Mouse (Mus musculus): Measurements from ENCODE around the gene Atp8b2. TPM values are rescaled to one million over a fixed set of nuclear protein-coding genes. Genes with fewer than 3 reads are reported as not detected.

The Atp8b2 gene
- polyA plus RNA-seq (2015; fragmentation: Nextera tagmentation; extraction: Ambion mirVana) = 10.6 and 14.4 TPM in 2 replicates

- 0% methylated on average over 33 of the region's 35 CpGs for WGBS
- Histone ChIP-seq H3K4me1 (peaks cover 51% of the 10 kb centered on the region), H3K27ac (replicated peaks) (peak within 1 kb of the TSS; percentile 95), H3K36me3 (peaks cover 4% of the 10 kb centered on the region), H3K9me3 (no peaks in the 10 kb centered on the region), H3K9ac (replicated peaks) (peak within 1 kb of the TSS; percentile 80), H3K27me3 (no peaks in the 10 kb centered on the region), H3K4me2 (replicated peaks) (peak within 1 kb of the TSS; percentile 83), H3K4me3 (peak within 1 kb of the TSS; percentile 65)
- ATAC-seq (replicated peaks) = peak; percentile 60
Measured at GRCm38 (mm10) chr3:89963221-89963763, at the start of gene Atp8b2. Atp8b2 (minus strand) TSS chr3:89963508.

- no peaks in the 10 kb centered on the region for H3K4me1 ChIP-seq
- 91% methylated on average over 2 of the region's 2 CpGs for WGBS
- H3K36me3 ChIP-seq = peaks cover 96% of the 10 kb centered on the region
Measured at GRCm38 (mm10) chr3:90010291-90010690, 47.0 kb upstream of the Atp8b2 start.

GRCm38 (mm10) chr3:90004091-90004796, 40.9 kb upstream of the Atp8b2 start:
- Histone ChIP-seq H3K4me3 (no peak overlapping the region), H3K27ac (replicated peaks) (no peak overlapping the region), H3K36me3 (peaks cover 85% of the 10 kb centered on the region), H3K4me1 (peaks cover 5% of the 10 kb centered on the region), H3K4me2 (replicated peaks) (no peak overlapping the region), H3K9ac (replicated peaks) (no peak overlapping the region), H3K27me3 (no peaks in the 10 kb centered on the region), H3K9me3 (no peaks in the 10 kb centered on the region)
- ATAC-seq (replicated peaks) = no peak
- WGBS = 69% methylated on average over 3 of the region's 3 CpGs

More at GRCm38 (mm10) chr3:90010291-90010690, 47.0 kb upstream of the Atp8b2 start:
- Histone ChIP-seq H3K9ac (replicated peaks) (no peak overlapping the region), H3K4me2 (replicated peaks) (no peak overlapping the region), H3K4me3 (no peak overlapping the region), H3K9me3 (no peaks in the 10 kb centered on the region), H3K27ac (replicated peaks) (no peak overlapping the region), H3K27me3 (no peaks in the 10 kb centered on the region)
- ATAC-seq (replicated peaks) = no peak

- Histone ChIP-seq H3K4me2 (replicated peaks) (no peak overlapping the region; the same call in 1 of the 2 replicates), H3K9me3 (no peaks in the 10 kb centered on the region), H3K36me3 (peaks cover 54% of the 10 kb centered on the region), H3K27ac (replicated peaks) (no peak overlapping the region; the same call in 1 of the 2 replicates), H3K27me3 (no peaks in the 10 kb centered on the region), H3K4me1 (peaks cover 22% of the 10 kb centered on the region), H3K4me3 (no peak overlapping the region), H3K9ac (replicated peaks) (no peak overlapping the region)
- 90% methylated on average over 4 of the region's 4 CpGs for WGBS
- ATAC-seq (replicated peaks) = no peak
Measured at GRCm38 (mm10) chr3:89999830-90000229, 36.5 kb upstream of the Atp8b2 start.

GRCm38 (mm10) chr3:89999090-89999489, 35.8 kb upstream of the Atp8b2 start:
- ATAC-seq (replicated peaks) = peak; percentile 44; the same call in 1 of the 2 replicates
- H3K36me3 ChIP-seq = peaks cover 51% of the 10 kb centered on the region
- H3K9me3 ChIP-seq = no peaks in the 10 kb centered on the region
- peak overlapping the region; percentile 95 for H3K9ac ChIP-seq (replicated peaks)
- H3K27me3 ChIP-seq = no peaks in the 10 kb centered on the region
- H3K27ac ChIP-seq (replicated peaks) = peak overlapping the region; percentile 95
- H3K4me3 ChIP-seq = peak overlapping the region; percentile 88
- H3K4me1 ChIP-seq = peaks cover 22% of the 10 kb centered on the region
- H3K4me2 ChIP-seq (replicated peaks) = peak overlapping the region; percentile 88
- WGBS = 22% methylated on average over 8 of the region's 8 CpGs

GRCm38 (mm10) chr3:89998612-89999054, 35.3 kb upstream of the Atp8b2 start, which contains the start of gene Hax1:
Hax1 (minus strand) TSS chr3:89998780.
- under 1% methylated on average over 26 of the region's 26 CpGs for WGBS
- Histone ChIP-seq H3K4me1 (peaks cover 22% of the 10 kb centered on the region), H3K27ac (replicated peaks) (peak within 1 kb of the TSS; percentile 95), H3K9me3 (no peaks in the 10 kb centered on the region), H3K9ac (replicated peaks) (peak within 1 kb of the TSS; percentile 95), H3K27me3 (no peaks in the 10 kb centered on the region), H3K36me3 (peaks cover 48% of the 10 kb centered on the region), H3K4me2 (replicated peaks) (peak within 1 kb of the TSS; percentile 88), H3K4me3 (peak within 1 kb of the TSS; percentile 88)
- peak; percentile 95 for ATAC-seq (replicated peaks)

- Histone ChIP-seq H3K9me3 (no peaks in the 10 kb centered on the region), H3K4me2 (replicated peaks) (peak overlapping the region; percentile 88), H3K4me3 (peak overlapping the region; percentile 88), H3K4me1 (peaks cover 22% of the 10 kb centered on the region), H3K36me3 (peaks cover 42% of the 10 kb centered on the region), H3K27ac (replicated peaks) (peak overlapping the region; percentile 95), H3K9ac (replicated peaks) (peak overlapping the region; percentile 95), H3K27me3 (no peaks in the 10 kb centered on the region)
- peak; percentile 51 for ATAC-seq (replicated peaks)
- WGBS = 16% methylated on average over 23 of the region's 23 CpGs
Measured at GRCm38 (mm10) chr3:89997791-89998495, 34.6 kb upstream of the Atp8b2 start.

- ATAC-seq (replicated peaks) = no peak
- H3K4me3 ChIP-seq = no peak overlapping the region
- H3K9me3 ChIP-seq = no peaks in the 10 kb centered on the region
- H3K4me2 ChIP-seq (replicated peaks) = no peak overlapping the region
- no peaks in the 10 kb centered on the region for H3K27me3 ChIP-seq
- peaks cover 20% of the 10 kb centered on the region for H3K36me3 ChIP-seq
- H3K27ac ChIP-seq (replicated peaks) = no peak overlapping the region
- H3K9ac ChIP-seq (replicated peaks) = no peak overlapping the region
- H3K4me1 ChIP-seq = peaks cover 22% of the 10 kb centered on the region
- WGBS = 94% methylated on average over 5 of the region's 5 CpGs
Measured at GRCm38 (mm10) chr3:89994807-89995515, 31.7 kb upstream of the Atp8b2 start.

GRCm38 (mm10) chr3:89987822-89988221, 24.5 kb upstream of the Atp8b2 start:
- H3K4me2 ChIP-seq (replicated peaks) = no peak overlapping the region
- no peaks in the 10 kb centered on the region for H3K27me3 ChIP-seq
- H3K27ac ChIP-seq (replicated peaks) = no peak overlapping the region
- no peak for ATAC-seq (replicated peaks)
- no peak overlapping the region for H3K9ac ChIP-seq (replicated peaks)
- no peak overlapping the region for H3K4me3 ChIP-seq
- 91% methylated on average over 4 of the region's 4 CpGs for WGBS
- H3K9me3 ChIP-seq = no peaks in the 10 kb centered on the region
- H3K4me1 ChIP-seq = no peaks in the 10 kb centered on the region
- no peaks in the 10 kb centered on the region for H3K36me3 ChIP-seq

GRCm38 (mm10) chr3:89987211-89987610, 23.9 kb upstream of the Atp8b2 start:
- Histone ChIP-seq H3K9ac (replicated peaks) (no peak overlapping the region), H3K9me3 (no peaks in the 10 kb centered on the region), H3K4me1 (no peaks in the 10 kb centered on the region), H3K27me3 (no peaks in the 10 kb centered on the region), H3K27ac (replicated peaks) (no peak overlapping the region), H3K36me3 (no peaks in the 10 kb centered on the region), H3K4me3 (no peak overlapping the region), H3K4me2 (replicated peaks) (no peak overlapping the region)
- ATAC-seq (replicated peaks) = no peak
- WGBS = 50% methylated on average over 3 of the region's 3 CpGs

GRCm38 (mm10) chr3:89982426-89982825, 19.1 kb upstream of the Atp8b2 start:
- no peaks in the 10 kb centered on the region for H3K27me3 ChIP-seq
- no peak overlapping the region for H3K4me2 ChIP-seq (replicated peaks)
- no peaks in the 10 kb centered on the region for H3K4me1 ChIP-seq
- no peaks in the 10 kb centered on the region for H3K36me3 ChIP-seq
- H3K9me3 ChIP-seq = no peaks in the 10 kb centered on the region
- no peak overlapping the region for H3K4me3 ChIP-seq
- no peak overlapping the region for H3K27ac ChIP-seq (replicated peaks)
- no peak overlapping the region for H3K9ac ChIP-seq (replicated peaks)
- 77% methylated on average over 5 of the region's 5 CpGs for WGBS
- ATAC-seq (replicated peaks) = no peak

Data from forebrain, embryonic 15.5 days (tissue).